In the genomic region with DNA sequence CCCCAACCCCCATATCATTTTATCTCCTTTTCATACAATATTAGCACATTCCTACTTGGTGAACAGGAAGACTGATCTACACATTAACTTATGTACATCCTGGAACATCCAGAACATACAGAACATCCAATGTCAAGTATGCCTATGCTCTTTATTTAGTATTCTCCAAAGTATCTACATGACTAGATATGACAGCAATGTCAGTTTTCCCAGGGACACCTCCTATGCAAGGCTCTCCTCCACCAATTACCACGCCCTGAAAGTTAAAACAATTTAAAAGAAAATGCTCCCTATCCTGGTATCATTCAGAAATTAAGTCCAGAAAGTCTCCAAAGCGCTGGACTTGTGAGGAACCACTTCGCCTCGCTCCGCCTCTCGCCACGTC, we compare ENCODE assay signal across 7 mouse cellular contexts. TPM values are rescaled to one million over a fixed set of nuclear protein-coding genes. Genes with fewer than 3 reads are reported as not detected.
A peak's percentile ranks its signal among the peaks of the same experiment; 100 is the strongest.
DNase-seq lines count a peak whose midpoint lies in the region; ATAC-seq and TF ChIP-seq lines count a peak whose summit lies in the region.

No protein-coding gene starts in this region.

- no peak overlapping the region for H3K27ac ChIP-seq in lung, postnatal 0 days (ENCODE audit: low read length)
- H3K27ac ChIP-seq in liver, embryonic 14.5 days: no peak overlapping the region
- no peak overlapping the region for H3K27ac ChIP-seq in stomach, embryonic 16.5 days (ENCODE audit: low read length)

- peak overlapping the region; percentile 71 for H3K4me3 ChIP-seq in lung, postnatal 0 days (ENCODE audit: low read depth, low read length)
- peak overlapping the region in 1 of 2 experiments; percentile 94; a peak in 2 of 4 replicates for H3K4me3 ChIP-seq in liver, embryonic 14.5 days (ENCODE audit: insufficient read depth in 1 of 2, low read depth in 2 of 2, low read length in 2 of 2)
- H3K4me3 ChIP-seq in stomach, embryonic 16.5 days (replicated peaks; ENCODE audit: low read length): peak overlapping the region; percentile 77

- no peaks in the 10 kb centered on the region for H3K4me1 ChIP-seq in lung, postnatal 0 days (ENCODE audit: insufficient read depth, low read depth, low read length)
- peaks cover 5 to 15% of the 10 kb centered on the region in 2 experiments for H3K4me1 ChIP-seq in liver, embryonic 14.5 days (replicated peaks; ENCODE audit: control insufficient read depth in 2 of 2, insufficient read depth in 2 of 2, low read length in 1 of 2)
- H3K4me1 ChIP-seq in stomach, embryonic 16.5 days (ENCODE audit: control insufficient read depth, insufficient read depth, low read length): peaks cover 6% of the 10 kb centered on the region; the same call in 1 of the 2 replicates

- no peaks in the 10 kb centered on the region for H3K9me3 ChIP-seq in lung, postnatal 0 days (ENCODE audit: low read length)
- H3K9me3 ChIP-seq in liver, embryonic 14.5 days (ENCODE audit: control insufficient read depth, low read length): no peaks in the 10 kb centered on the region
- H3K9me3 ChIP-seq in stomach, embryonic 16.5 days (replicated peaks; ENCODE audit: control insufficient read depth, low read length): no peaks in the 10 kb centered on the region; the same call in none of the 2 replicates

- no peak for TF ChIP-seq EP300 in lung, postnatal 0 days (IDR thresholded peaks at IDR 0.05)
- TF ChIP-seq EP300 in liver, embryonic 14.5 days (IDR thresholded peaks at IDR 0.05; ENCODE audit: low read depth): no peak

- H3K4me2 ChIP-seq in lung, postnatal 0 days (replicated peaks; ENCODE audit: low read depth, low read length): peak overlapping the region; percentile 91
- H3K4me2 ChIP-seq in liver, embryonic 14.5 days (ENCODE audit: low read depth): peak overlapping the region; percentile 84
- H3K4me2 ChIP-seq in stomach, embryonic 16.5 days (ENCODE audit: low read depth, low read length): peak overlapping the region; percentile 86

- ATAC-seq in lung, postnatal 0 days: no peak
- peak; percentile 1; the same call in 1 of the 2 replicates for ATAC-seq in granulocyte monocyte progenitor cell, adult 5-6 weeks (replicated peaks; ENCODE audit: poor library complexity, severe bottlenecking)
- no peak; the same call in 1 of the 2 replicates for ATAC-seq in liver, embryonic 14.5 days (ENCODE audit: insufficient read depth)
- peak; percentile 8; the same call in 1 of the 2 replicates for ATAC-seq in stomach, embryonic 16.5 days (ENCODE audit: insufficient read depth, low FRiP score)

- no peak overlapping the region for H3K9ac ChIP-seq in lung, postnatal 0 days (replicated peaks; ENCODE audit: low read depth)
- H3K9ac ChIP-seq in liver, embryonic 14.5 days (replicated peaks): 0 out of 2 replicates have a peak overlapping the region, but pooled peaks have one; percentile 33
- 0 out of 2 replicates have a peak overlapping the region, but pooled peaks have one; percentile 42 for H3K9ac ChIP-seq in stomach, embryonic 16.5 days (ENCODE audit: low read length)

- H3K27me3 ChIP-seq in lung, postnatal 0 days (replicated peaks; ENCODE audit: insufficient read depth, low read length): no peaks in the 10 kb centered on the region
- no peaks in the 10 kb centered on the region for H3K27me3 ChIP-seq in liver, embryonic 14.5 days (ENCODE audit: control insufficient read depth, insufficient read depth, low read length)
- H3K27me3 ChIP-seq in stomach, embryonic 16.5 days (ENCODE audit: control insufficient read depth, insufficient read depth, low read length): no peaks in the 10 kb centered on the region

- H3K36me3 ChIP-seq in lung, postnatal 0 days (ENCODE audit: insufficient read depth, low read length): no peaks in the 10 kb centered on the region
- H3K36me3 ChIP-seq in liver, embryonic 14.5 days (replicated peaks; ENCODE audit: control insufficient read depth, insufficient read depth, low read depth): peaks cover 18% of the 10 kb centered on the region
- H3K36me3 ChIP-seq in stomach, embryonic 16.5 days (ENCODE audit: control insufficient read depth, insufficient read depth, low read length): no peaks in the 10 kb centered on the region

- 3% methylated on average over 7 of the region's 7 CpGs for WGBS in lung, postnatal 0 days
- 1% methylated on average over 7 of the region's 7 CpGs for WGBS in liver, embryonic 14.5 days (ENCODE audit: insufficient replicate concordance)
- WGBS in stomach, embryonic 16.5 days: 2% methylated on average over 7 of the region's 7 CpGs

- TF ChIP-seq CTCF in lung, postnatal 0 days (IDR thresholded peaks at IDR 0.05): no peak
- TF ChIP-seq CTCF in liver, embryonic 14.5 days (IDR thresholded peaks at IDR 0.05; ENCODE audit: low read depth): no peak

- no peak for DNase-seq in lung, postnatal 0 days (ENCODE audit: low spot score)
- DNase-seq in lung, postnatal 25 days (ENCODE audit: low spot score): no peak
- no peak for DNase-seq in liver, embryonic 14.5 days (ENCODE audit: low read depth in 3 of 3, low spot score in 3 of 3)
- no peak for DNase-seq in thymus, adult 18-20 months
- DNase-seq in right cerebral cortex, adult 18-20 months: no peak

RNA-seq across cellular contexts. Expression of gene Cdkn3, which starts 0.4 kb away (rescaled TPM):
- polyA plus RNA-seq in lung, postnatal 0 days (2015; fragmentation: Nextera tagmentation; extraction: Ambion mirVana): 5.2 and 8.2 TPM in 2 replicates
- 16.5 and 38.8 TPM in 2 replicates for total RNA-seq in granulocyte monocyte progenitor cell, adult 5-6 weeks (2014; fragmentation: Nextera tagmentation)
- total RNA-seq in granulocyte monocyte progenitor cell, adult 5-6 weeks (2017): 26.6 and 39.0 TPM in 2 replicates
- polyA plus RNA-seq in liver, embryonic 14.5 days (2012; rRNA removed): 28.8 and 41.1 TPM in 2 replicates
- polyA plus RNA-seq in liver, embryonic 14.5 days (2014; fragmentation: Nextera tagmentation; extraction: Ambion mirVana): 128 and 135 TPM in 2 replicates
- polyA plus RNA-seq in stomach, embryonic 16.5 days (2015; fragmentation: Nextera tagmentation; extraction: Ambion mirVana): 46.0 and 48.3 TPM in 2 replicates

RNA-seq across cellular contexts. Expression of gene Cnih1, which starts 28.2 kb away (rescaled TPM):
- polyA plus RNA-seq in lung, postnatal 0 days (2015; fragmentation: Nextera tagmentation; extraction: Ambion mirVana): 133 and 137 TPM in 2 replicates
- total RNA-seq in granulocyte monocyte progenitor cell, adult 5-6 weeks (2014; fragmentation: Nextera tagmentation): 109 and 141 TPM in 2 replicates
- 69.1 and 74.7 TPM in 2 replicates for total RNA-seq in granulocyte monocyte progenitor cell, adult 5-6 weeks (2017)
- 33.8 and 39.3 TPM in 2 replicates for polyA plus RNA-seq in liver, embryonic 14.5 days (2012; rRNA removed)
- polyA plus RNA-seq in liver, embryonic 14.5 days (2014; fragmentation: Nextera tagmentation; extraction: Ambion mirVana): 84.0 and 87.1 TPM in 2 replicates
- polyA plus RNA-seq in stomach, embryonic 16.5 days (2015; fragmentation: Nextera tagmentation; extraction: Ambion mirVana): 176 and 182 TPM in 2 replicates

Comparison
In these comparisons a context has a peak if more than half of its experiments do, and no peak if none do; other contexts are left out.
1. ATAC-seq: peak in granulocyte monocyte progenitor cell, adult 5-6 weeks (single experiment) and stomach, embryonic 16.5 days (single experiment); none in lung, postnatal 0 days (single experiment) and liver, embryonic 14.5 days (single experiment).
2. Peak in every context shown above with its lines, with median percentiles within 50 percentile points of each other: H3K4me2 ChIP-seq.